16 mouse cellular contexts compared by ENCODE assay signal in genomic region chr5:48502442-48502841, GRCm38 (mm10).
DNase-seq lines count a peak whose midpoint lies in the region; TF ChIP-seq lines count a peak whose summit lies in the region.
"Had no signal": no experiment of that assay in that cellular context is flagged by ENCODE, and none has a peak within 500 bp of the region (broad histone marks: within the 10 kb centered on the region; RNA-seq: fewer than 3 reads in every experiment).

No protein-coding gene starts in this region.

- no peaks in the 10 kb centered on the region for H3K9me3 ChIP-seq in MEL (replicated peaks; ENCODE audit: insufficient read depth, low read length)
- H3K9me3 ChIP-seq: G1E had no signal

- H3K4me3 ChIP-seq in MEL (ENCODE audit: control insufficient read depth in 1 of 2, insufficient read depth in 1 of 2, low read depth in 2 of 2, low read length in 2 of 2) = no peak overlapping the region

- H3K27ac ChIP-seq in MEL (ENCODE audit: control insufficient read depth, low read depth, low read length) = no peak overlapping the region

- no peak for TF ChIP-seq RAD21 in MEL (IDR thresholded peaks at IDR 0.05; ENCODE audit: low read depth, low read length)

- peaks cover 0 to 25% of the 10 kb centered on the region in 2 experiments; a peak in 2 of 4 replicates for H3K36me3 ChIP-seq in MEL (ENCODE audit: control insufficient read depth in 1 of 2, insufficient read depth in 2 of 2, low read length in 2 of 2)
- H3K36me3 ChIP-seq: G1E had no signal

- no peak overlapping the region for H3K9ac ChIP-seq in MEL (ENCODE audit: control insufficient read depth, low read depth, low read length, poor library complexity, severe bottlenecking)

- peak; percentile 15 for DNase-seq in MEL (ENCODE audit: low read depth, low spot score)
- DNase-seq in layer of hippocampus, postnatal 36 days = no peak
- DNase-seq: adrenal gland, adult 2 months; adrenal gland, adult 8-10 months; adrenal gland, postnatal 10 days; adrenal gland, postnatal 14 days; adrenal gland, postnatal 25 days; adrenal gland, postnatal 36 days; B cell, adult 2 months; cerebellum, adult 11 months; cerebellum, adult 11-12 months; cerebellum, adult 18-20 months; cerebellum, adult 2 months; cerebellum, adult 8-10 months had no signal

- H3K4me1 ChIP-seq in MEL (ENCODE audit: control insufficient read depth in 1 of 2, insufficient read depth in 2 of 2, low read length in 2 of 2) = peaks cover 10 to 15% of the 10 kb centered on the region in 2 experiments

- H3K27me3 ChIP-seq in MEL (ENCODE audit: control insufficient read depth in 1 of 2, insufficient read depth in 2 of 2, low read length in 2 of 2) = no peaks in the 10 kb centered on the region
- H3K27me3 ChIP-seq: CH12.LX had no signal

- TF ChIP-seq EP300 in MEL (IDR thresholded peaks at IDR 0.05; ENCODE audit: low read depth in 1 of 2, low read length in 2 of 2) = peak; percentile 44 to 67; a peak in 3 of 4 replicates

- no peak for TF ChIP-seq POLR2A in MEL (IDR thresholded peaks at IDR 0.05; ENCODE audit: control insufficient read depth in 1 of 2, insufficient read depth in 1 of 2, low read depth in 1 of 2, low read length in 2 of 2, poor library complexity in 1 of 2)

- no peak for TF ChIP-seq CTCF in MEL (IDR thresholded peaks at IDR 0.05 in 2 of 3, conservative IDR thresholded peaks at IDR 0.05 in 1 of 3; ENCODE audit: control insufficient read depth in 1 of 3, insufficient read depth in 1 of 3, low read depth in 2 of 3, low read length in 3 of 3, poor library complexity in 1 of 3, severe bottlenecking in 1 of 3)

- no peaks in the 10 kb centered on the region for H3K79me2 ChIP-seq in MEL (ENCODE audit: control insufficient read depth, insufficient read depth, low read length, poor library complexity)

TF ChIP-seq in MEL, 35 proteins besides CTCF, POLR2A, EP300 and RAD21:
- 0 out of 2 replicates have a peak, but pooled peaks have one; percentile 44 for TF ChIP-seq ETS1 (IDR thresholded peaks at IDR 0.05; ENCODE audit: low read depth, low read length)
- TF ChIP-seq GATA1 (IDR thresholded peaks at IDR 0.05; ENCODE audit: low read depth, low read length) = peak; percentile 52; the same call in 1 of the 2 replicates
- TF ChIP-seq MAX (IDR thresholded peaks at IDR 0.05; ENCODE audit: low read length) = no peak
